In the genomic region with DNA sequence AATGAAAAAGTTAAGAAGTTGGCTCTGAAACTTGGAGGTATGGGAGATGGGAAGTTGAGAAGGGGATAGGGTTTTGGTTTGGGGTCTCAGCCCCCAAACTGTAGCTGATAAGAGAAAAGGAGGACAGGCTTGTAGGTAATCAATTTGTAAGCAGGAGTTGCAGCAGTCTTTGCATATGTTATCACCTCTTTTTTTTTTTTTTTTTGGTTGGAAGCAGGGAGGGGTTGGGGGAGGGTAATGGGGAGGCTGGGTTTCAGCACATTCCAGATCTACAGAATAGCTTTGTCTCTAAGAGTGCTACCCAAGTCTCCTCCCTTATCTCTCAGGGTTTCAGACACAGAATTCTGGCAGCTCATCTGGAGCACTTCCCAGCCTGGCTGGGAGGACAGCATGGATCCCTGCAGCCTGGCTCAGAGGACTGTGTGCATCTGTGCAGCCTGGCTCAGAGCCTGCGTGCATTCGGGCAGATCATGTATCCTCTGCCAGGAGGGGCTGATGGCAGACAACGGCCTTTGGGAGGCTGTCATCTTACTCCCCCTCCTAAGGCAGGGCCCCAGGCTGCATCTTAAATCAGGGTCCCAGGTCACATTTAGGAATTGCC, we compare ENCODE assay signal across 8 mouse cellular contexts. TPM values are rescaled to one million over a fixed set of nuclear protein-coding genes. Genes with fewer than 3 reads are reported as not detected.
DNase-seq lines count a peak whose midpoint lies in the region; ATAC-seq and TF ChIP-seq lines count a peak whose summit lies in the region.

No protein-coding gene starts in this region.

- WGBS in spleen, adult 2 months: 51% methylated on average over 3 of the region's 3 CpGs
- 5% methylated on average over 3 of the region's 3 CpGs for WGBS in embryonic facial prominence, embryonic 15.5 days
- 9% methylated on average over 3 of the region's 3 CpGs for WGBS in heart, embryonic 12.5 days

- no peaks in the 10 kb centered on the region for H3K9me3 ChIP-seq in embryonic facial prominence, embryonic 15.5 days (replicated peaks)
- no peaks in the 10 kb centered on the region for H3K9me3 ChIP-seq in heart, embryonic 12.5 days (replicated peaks)

- no peaks in the 10 kb centered on the region for H3K36me3 ChIP-seq in spleen, adult 2 months (ENCODE audit: control insufficient read depth, insufficient read depth, low read length)
- H3K36me3 ChIP-seq in embryonic facial prominence, embryonic 15.5 days: no peaks in the 10 kb centered on the region
- H3K36me3 ChIP-seq in heart, embryonic 12.5 days: no peaks in the 10 kb centered on the region

- no peak overlapping the region for H3K4me2 ChIP-seq in embryonic facial prominence, embryonic 15.5 days (replicated peaks)
- 0 out of 2 replicates have a peak overlapping the region, but pooled peaks have one; percentile 0 for H3K4me2 ChIP-seq in heart, embryonic 12.5 days

- TF ChIP-seq POLR2A in spleen, adult 2 months (IDR thresholded peaks at IDR 0.05; ENCODE audit: low read depth, low read length): no peak

- peak; percentile 49; the same call in 1 of the 2 replicates for ATAC-seq in embryonic facial prominence, embryonic 15.5 days (ENCODE audit: insufficient number of reproducible peaks, low FRiP score, low TSS enrichment, low read depth)
- ATAC-seq in heart, embryonic 12.5 days (ENCODE audit: insufficient number of reproducible peaks, low FRiP score): no peak

- no peak overlapping the region for H3K4me3 ChIP-seq in spleen, adult 2 months (ENCODE audit: extremely low read depth, insufficient read depth, insufficient read length)
- no peak overlapping the region for H3K4me3 ChIP-seq in embryonic facial prominence, embryonic 15.5 days (replicated peaks)
- H3K4me3 ChIP-seq in heart, embryonic 12.5 days: no peak overlapping the region

- DNase-seq in spleen, adult 2 months (ENCODE audit: low read depth in 1 of 2, low spot score in 2 of 2): no peak
- DNase-seq in spleen, postnatal 36 days (ENCODE audit: low spot score in 2 of 2): no peak
- DNase-seq in layer of hippocampus, adult 18-20 months (ENCODE audit: low spot score in 2 of 2): peak; percentile 86 to 92
- peak; percentile 55 for DNase-seq in lung, postnatal 36 days
- DNase-seq in right cerebral cortex, postnatal 36 days (ENCODE audit: low spot score in 2 of 2): peak; percentile 65 to 85
- no peak for DNase-seq in c-Kit-positive CD71-positive TER-119-positive erythroid progenitor cells, embryonic 14.5 days (ENCODE audit: low spot score)

- no peak for TF ChIP-seq CTCF in spleen, adult 2 months (IDR thresholded peaks at IDR 0.05; ENCODE audit: extremely low read depth, insufficient read depth, insufficient read length, insufficient replicate concordance)

- peaks cover 7% of the 10 kb centered on the region; the same call in 1 of the 2 replicates for H3K4me1 ChIP-seq in spleen, adult 2 months (ENCODE audit: control insufficient read depth, insufficient read depth, insufficient read length)
- peaks cover 11% of the 10 kb centered on the region; the same call in 1 of the 2 replicates for H3K4me1 ChIP-seq in embryonic facial prominence, embryonic 15.5 days
- peaks cover 15% of the 10 kb centered on the region for H3K4me1 ChIP-seq in heart, embryonic 12.5 days (replicated peaks)

- no peaks in the 10 kb centered on the region for H3K27me3 ChIP-seq in spleen, adult 2 months (ENCODE audit: control insufficient read depth, insufficient read depth, low read length)
- no peaks in the 10 kb centered on the region for H3K27me3 ChIP-seq in embryonic facial prominence, embryonic 15.5 days
- no peaks in the 10 kb centered on the region for H3K27me3 ChIP-seq in heart, embryonic 12.5 days (replicated peaks)

- no peak overlapping the region for H3K9ac ChIP-seq in embryonic facial prominence, embryonic 15.5 days
- no peak overlapping the region for H3K9ac ChIP-seq in heart, embryonic 12.5 days

- H3K27ac ChIP-seq in spleen, adult 2 months (ENCODE audit: insufficient read depth, low read length): 0 out of 2 replicates have a peak overlapping the region, but pooled peaks have one; percentile 3
- H3K27ac ChIP-seq in embryonic facial prominence, embryonic 15.5 days (replicated peaks): no peak overlapping the region
- peak overlapping the region; percentile 69 for H3K27ac ChIP-seq in heart, embryonic 12.5 days (ENCODE audit: poor library complexity, severe bottlenecking)

RNA-seq across cellular contexts. Expression of a gene that starts 5.1 kb away (rescaled TPM):
- polyA plus RNA-seq in spleen, adult 2 months (2012; rRNA removed): 108 and 116 TPM in 2 replicates
- 71.0 and 74.5 TPM in 2 replicates for polyA plus RNA-seq in embryonic facial prominence, embryonic 15.5 days (2015; fragmentation: Nextera tagmentation; extraction: Ambion mirVana)
- polyA plus RNA-seq in heart, embryonic 12.5 days (2016; fragmentation: Nextera tagmentation; extraction: Ambion mirVana): 46.4 and 47.6 TPM in 2 replicates
- 100 to 1,000 TPM; 296 to 307 TPM for total RNA-seq in layer of hippocampus, adult 18-20 months (2021)

RNA-seq across cellular contexts. Expression of a gene that starts 54.9 kb away (rescaled TPM):
- 31.6 and 44.3 TPM in 2 replicates for polyA plus RNA-seq in spleen, adult 2 months (2012; rRNA removed)
- 73.0 and 80.9 TPM in 2 replicates for polyA plus RNA-seq in embryonic facial prominence, embryonic 15.5 days (2015; fragmentation: Nextera tagmentation; extraction: Ambion mirVana)
- polyA plus RNA-seq in heart, embryonic 12.5 days (2016; fragmentation: Nextera tagmentation; extraction: Ambion mirVana): 60.6 and 60.7 TPM in 2 replicates
- total RNA-seq in layer of hippocampus, adult 18-20 months (2021): 10 to 100 TPM; 84.3 to 92.4 TPM

Comparison
In these comparisons a context has a peak if more than half of its experiments do, and no peak if none do; other contexts are left out.
1. DNase-seq: peak in layer of hippocampus, adult 18-20 months (2 of 2), lung, postnatal 36 days (single experiment) and right cerebral cortex, postnatal 36 days (2 of 2); none in spleen, adult 2 months (0 of 2), spleen, postnatal 36 days (0 of 2) and c-Kit-positive CD71-positive TER-119-positive erythroid progenitor cells, embryonic 14.5 days (single experiment).